Mouse (Mus musculus) bone marrow, adult 2 months (tissue): ENCODE measurements around the gene Rheb.

Experiments used
- CTCF ChIP-seq: fragments of 200-500 bp; IDR thresholded peaks from 2 replicates; pipeline ENCODE4 v1.5.1; 2011; ENCODE audit warnings: low read length, control low read depth; ENCODE audit not compliant: control insufficient read depth, insufficient read depth
- POLR2A ChIP-seq: fragments of 200-500 bp; IDR thresholded peaks from 2 replicates; pipeline ENCODE4 v1.6.1; 2011; ENCODE audit warnings: low read depth, mild to moderate bottlenecking, control low read depth, low read length, borderline replicate concordance; ENCODE audit not compliant: control insufficient read depth

- no peak; the same call in 1 of the 2 replicates for TF ChIP-seq POLR2A
- no peak for TF ChIP-seq CTCF
Measured at GRCm38 (mm10) chr5:24869796-24870289, 27.4 kb upstream of the Rheb start.
